Mouse (Mus musculus): Measurements from ENCODE around the gene Dip2b. TPM values are rescaled to one million over a fixed set of nuclear protein-coding genes. Genes with fewer than 3 reads are reported as not detected.

Dip2b gene
- 4.9 and 5.1 TPM in 2 replicates for polyA plus RNA-seq (2016; fragmentation: Nextera tagmentation; extraction: Ambion mirVana)

- peaks cover 38% of the 10 kb centered on the region for H3K4me1 ChIP-seq
- H3K27ac ChIP-seq: peak within 1 kb of the TSS; percentile 83
- H3K36me3 ChIP-seq: no peaks in the 10 kb centered on the region
- peak within 1 kb of the TSS; percentile 84 for H3K4me3 ChIP-seq
- H3K9ac ChIP-seq: peak within 1 kb of the TSS; percentile 93
- H3K9me3 ChIP-seq (replicated peaks): no peaks in the 10 kb centered on the region
- WGBS (ENCODE audit: insufficient replicate concordance): under 1% methylated on average over 45 of the region's 68 CpGs
- peak; percentile 90 for ATAC-seq
- peak within 1 kb of the TSS; percentile 94 for H3K4me2 ChIP-seq
- peaks cover 29% of the 10 kb centered on the region for H3K27me3 ChIP-seq (replicated peaks)
Measured at GRCm38 (mm10) chr15:100038470-100038971, at the start of gene Dip2b. Gene Dip2b, plus strand, starts transcription at chr15:100038664.

GRCm38 (mm10) chr15:99993100-99993499, 45.4 kb upstream of the Dip2b start:
- Histone ChIP-seq H3K4me1 (no peaks in the 10 kb centered on the region), H3K4me3 (no peak overlapping the region), H3K27ac (no peak overlapping the region), H3K27me3 (replicated peaks) (no peaks in the 10 kb centered on the region), H3K36me3 (peaks cover 76% of the 10 kb centered on the region), H3K9ac (no peak overlapping the region), H3K9me3 (replicated peaks) (no peaks in the 10 kb centered on the region), H3K4me2 (no peak overlapping the region)
- WGBS (ENCODE audit: insufficient replicate concordance): 96% methylated on average over 1 of the region's 1 CpGs
- no peak for ATAC-seq

GRCm38 (mm10) chr15:99997114-99997804, 41.2 kb upstream of the Dip2b start:
- no peak overlapping the region for H3K4me2 ChIP-seq
- no peak overlapping the region for H3K9ac ChIP-seq
- no peaks in the 10 kb centered on the region for H3K9me3 ChIP-seq (replicated peaks)
- H3K27ac ChIP-seq: no peak overlapping the region
- peaks cover 79% of the 10 kb centered on the region for H3K36me3 ChIP-seq
- no peaks in the 10 kb centered on the region for H3K27me3 ChIP-seq (replicated peaks)
- WGBS (ENCODE audit: insufficient replicate concordance): 84% methylated on average over 6 of the region's 6 CpGs
- ATAC-seq: no peak
- H3K4me3 ChIP-seq: no peak overlapping the region
- H3K4me1 ChIP-seq: no peaks in the 10 kb centered on the region

GRCm38 (mm10) chr15:99999390-99999789, 39.1 kb upstream of the Dip2b start:
- no peak overlapping the region for H3K4me3 ChIP-seq
- WGBS (ENCODE audit: insufficient replicate concordance): 83% methylated on average over 1 of the region's 1 CpGs
- no peak for ATAC-seq
- no peak overlapping the region for H3K27ac ChIP-seq
- H3K4me2 ChIP-seq: no peak overlapping the region
- no peak overlapping the region for H3K9ac ChIP-seq
- H3K36me3 ChIP-seq: peaks cover 85% of the 10 kb centered on the region
- no peaks in the 10 kb centered on the region for H3K9me3 ChIP-seq (replicated peaks)
- no peaks in the 10 kb centered on the region for H3K27me3 ChIP-seq (replicated peaks)
- H3K4me1 ChIP-seq: no peaks in the 10 kb centered on the region

- H3K27ac ChIP-seq: no peak overlapping the region
- no peak overlapping the region for H3K4me3 ChIP-seq
- ATAC-seq: no peak
- H3K27me3 ChIP-seq (replicated peaks): no peaks in the 10 kb centered on the region
- WGBS (ENCODE audit: insufficient replicate concordance): 74% methylated on average over 7 of the region's 7 CpGs
- H3K4me1 ChIP-seq: no peaks in the 10 kb centered on the region
- H3K9ac ChIP-seq: no peak overlapping the region
- H3K36me3 ChIP-seq: peaks cover 93% of the 10 kb centered on the region
- H3K4me2 ChIP-seq: no peak overlapping the region
- no peaks in the 10 kb centered on the region for H3K9me3 ChIP-seq (replicated peaks)
Measured at GRCm38 (mm10) chr15:100004677-100005273, 33.7 kb upstream of the Dip2b start.

GRCm38 (mm10) chr15:100006180-100006579, 32.3 kb upstream of the Dip2b start:
- Histone ChIP-seq H3K27ac (no peak overlapping the region), H3K4me3 (no peak overlapping the region), H3K36me3 (peaks cover 97% of the 10 kb centered on the region), H3K4me2 (no peak overlapping the region), H3K27me3 (replicated peaks) (no peaks in the 10 kb centered on the region), H3K9me3 (replicated peaks) (no peaks in the 10 kb centered on the region), H3K9ac (no peak overlapping the region), H3K4me1 (no peaks in the 10 kb centered on the region)
- ATAC-seq: no peak

- WGBS (ENCODE audit: insufficient replicate concordance): 74% methylated on average over 6 of the region's 6 CpGs
- no peak overlapping the region for H3K4me2 ChIP-seq
- H3K36me3 ChIP-seq: peaks cover 14% of the 10 kb centered on the region
- H3K27me3 ChIP-seq (replicated peaks): no peaks in the 10 kb centered on the region
- no peak overlapping the region for H3K27ac ChIP-seq
- ATAC-seq: no peak
- H3K4me1 ChIP-seq: peaks cover 1% of the 10 kb centered on the region; the same call in 1 of the 2 replicates
- H3K4me3 ChIP-seq: no peak overlapping the region
- H3K9me3 ChIP-seq (replicated peaks): no peaks in the 10 kb centered on the region
- no peak overlapping the region for H3K9ac ChIP-seq
Measured at GRCm38 (mm10) chr15:100018280-100018899, 20.1 kb upstream of the Dip2b start.

GRCm38 (mm10) chr15:100021175-100021574, 17.3 kb upstream of the Dip2b start:
- H3K4me3 ChIP-seq: no peak overlapping the region
- no peaks in the 10 kb centered on the region for H3K27me3 ChIP-seq (replicated peaks)
- WGBS (ENCODE audit: insufficient replicate concordance): 64% methylated on average over 1 of the region's 1 CpGs
- H3K27ac ChIP-seq: no peak overlapping the region
- peaks cover 7% of the 10 kb centered on the region; the same call in 1 of the 2 replicates for H3K4me1 ChIP-seq
- no peak for ATAC-seq
- peaks cover 6% of the 10 kb centered on the region for H3K36me3 ChIP-seq
- no peak overlapping the region for H3K9ac ChIP-seq
- no peak overlapping the region for H3K4me2 ChIP-seq
- no peaks in the 10 kb centered on the region for H3K9me3 ChIP-seq (replicated peaks)

- H3K4me1 ChIP-seq: peaks cover 7% of the 10 kb centered on the region; the same call in 1 of the 2 replicates
- H3K27me3 ChIP-seq (replicated peaks): no peaks in the 10 kb centered on the region
- H3K4me3 ChIP-seq: no peak overlapping the region
- WGBS (ENCODE audit: insufficient replicate concordance): 16% methylated on average over 5 of the region's 5 CpGs
- no peak overlapping the region for H3K4me2 ChIP-seq
- H3K36me3 ChIP-seq: no peaks in the 10 kb centered on the region
- no peak overlapping the region for H3K9ac ChIP-seq
- H3K27ac ChIP-seq: no peak overlapping the region
- H3K9me3 ChIP-seq (replicated peaks): no peaks in the 10 kb centered on the region
- no peak for ATAC-seq
Measured at GRCm38 (mm10) chr15:100022923-100023322, 15.5 kb upstream of the Dip2b start.

- Histone ChIP-seq H3K4me2 (no peak overlapping the region), H3K9me3 (replicated peaks) (no peaks in the 10 kb centered on the region), H3K4me1 (peaks cover 7% of the 10 kb centered on the region; the same call in 1 of the 2 replicates), H3K36me3 (no peaks in the 10 kb centered on the region), H3K27me3 (replicated peaks) (no peaks in the 10 kb centered on the region), H3K4me3 (no peak overlapping the region), H3K27ac (no peak overlapping the region), H3K9ac (no peak overlapping the region)
- no peak for ATAC-seq
- 58% methylated on average over 11 of the region's 11 CpGs for WGBS (ENCODE audit: insufficient replicate concordance)
Measured at GRCm38 (mm10) chr15:100025076-100025834, 13.2 kb upstream of the Dip2b start.

- H3K36me3 ChIP-seq: no peaks in the 10 kb centered on the region
- ATAC-seq: no peak
- 63% methylated on average over 2 of the region's 2 CpGs for WGBS (ENCODE audit: insufficient replicate concordance)
Measured at GRCm38 (mm10) chr15:100028133-100028532, 10.3 kb upstream of the Dip2b start.

More at GRCm38 (mm10) chr15:100028133-100028532, 10.3 kb upstream of the Dip2b start:
- H3K4me2 ChIP-seq: no peak overlapping the region
- H3K9me3 ChIP-seq (replicated peaks): no peaks in the 10 kb centered on the region
- H3K4me3 ChIP-seq: no peak overlapping the region
- peaks cover 7% of the 10 kb centered on the region; the same call in 1 of the 2 replicates for H3K4me1 ChIP-seq
- H3K27me3 ChIP-seq (replicated peaks): no peaks in the 10 kb centered on the region
- H3K27ac ChIP-seq: no peak overlapping the region
- H3K9ac ChIP-seq: no peak overlapping the region
